Mouse (Mus musculus) myocyte (in vitro differentiated cells): ENCODE results near the gene Gab1. TPM values are rescaled to one million over a fixed set of nuclear protein-coding genes. Genes with fewer than 3 reads are reported as not detected.

Source experiments
- H3K27me3 ChIP-seq: one replicate; pipeline ENCODE4 v1.6.1; 2011; ENCODE audit not compliant: control insufficient read depth, insufficient read depth, insufficient read length
- H3K36me3 ChIP-seq: one replicate; pipeline ENCODE4 v1.6.1; 2011; ENCODE audit not compliant: control insufficient read depth, insufficient read depth
- H3K4me2 ChIP-seq: one replicate; pipeline ENCODE4 v1.6.1; 2011; ENCODE audit warnings: low read depth, control low read depth
- H3K4me3 ChIP-seq: one replicate; pipeline ENCODE4 v1.5.1; 2011; ENCODE audit warnings: mild to moderate bottlenecking, control low read depth, moderate library complexity
- H3K79me2 ChIP-seq: one replicate; pipeline ENCODE4 v1.6.1; 2011; ENCODE audit not compliant: control insufficient read depth, insufficient read depth
- H3ac ChIP-seq: one replicate; pipeline ENCODE4 v1.6.1; 2011; ENCODE audit not compliant: control insufficient read depth, insufficient read length
- CEBPB ChIP-seq: IDR thresholded peaks from 2 replicates; pipeline ENCODE4 v1.6.1; 2011; ENCODE audit warnings: mild to moderate bottlenecking, moderate library complexity; ENCODE audit not compliant: poor library complexity, insufficient read depth, severe bottlenecking
- E2F4 ChIP-seq: IDR thresholded peaks from one replicate; pipeline ENCODE4 v1.6.1; 2011; ENCODE audit warnings: mild to moderate bottlenecking, control low read depth, moderate library complexity; ENCODE audit not compliant: insufficient read depth
- MAX ChIP-seq: IDR thresholded peaks from one replicate; pipeline ENCODE4 v1.6.1; 2011; ENCODE audit warnings: low read depth, mild to moderate bottlenecking, control low read depth
- MYOD1 ChIP-seq, 3 experiments: IDR thresholded peaks; one replicate each; pipeline ENCODE4 v1.6.1; 2011; ENCODE audit warnings: control low read depth in 2 of 3, low read depth in 2 of 3, mild to moderate bottlenecking in 2 of 3, moderate library complexity in 1 of 3; ENCODE audit not compliant: insufficient read length in 2 of 3, control insufficient read depth in 1 of 3
- MYOG ChIP-seq, 3 experiments: IDR thresholded peaks; one replicate each; pipeline ENCODE4 v1.6.1; 2011; ENCODE audit warnings: control low read depth in 2 of 3, low read depth in 2 of 3, mild to moderate bottlenecking in 2 of 3; ENCODE audit not compliant: insufficient read length in 2 of 3, control insufficient read depth in 1 of 3, insufficient read depth in 1 of 3
- POLR2A ChIP-seq: IDR thresholded peaks from one replicate; pipeline ENCODE4 v1.6.1; 2011; ENCODE audit warnings: low read depth, mild to moderate bottlenecking, control low read depth, moderate library complexity; ENCODE audit not compliant: insufficient read length
- POLR2AphosphoS2 ChIP-seq: IDR thresholded peaks from one replicate; pipeline ENCODE4 v1.6.1; 2011; ENCODE audit warnings: low read depth, control low read depth; ENCODE audit not compliant: insufficient read length
- REST ChIP-seq: IDR thresholded peaks from one replicate; pipeline ENCODE4 v1.6.1; 2011; ENCODE audit warnings: mild to moderate bottlenecking, control low read depth, moderate library complexity; ENCODE audit not compliant: insufficient read depth, insufficient read length
- SRF ChIP-seq: IDR thresholded peaks from one replicate; pipeline ENCODE4 v1.6.1; 2011; ENCODE audit warnings: low read depth; ENCODE audit not compliant: control insufficient read depth, insufficient read length
- TCF12 ChIP-seq: IDR thresholded peaks from one replicate; pipeline ENCODE4 v1.6.1; 2011; ENCODE audit warnings: mild to moderate bottlenecking, control low read depth; ENCODE audit not compliant: poor library complexity, insufficient read depth, severe bottlenecking
- TCF3 ChIP-seq: IDR thresholded peaks from one replicate; pipeline ENCODE4 v1.6.1; 2011; ENCODE audit warnings: low read depth, control low read depth; ENCODE audit not compliant: insufficient read length
- USF1 ChIP-seq: IDR thresholded peaks from one replicate; pipeline ENCODE4 v1.6.1; 2011; ENCODE audit warnings: low read depth, mild to moderate bottlenecking, control low read depth, moderate library complexity
- polyA plus RNA-seq: library from polyadenylated mRNA; unstranded; fragments of >200 nt; fragmentation: generic; extraction: Trizol; gene quantifications from one replicate; pipeline ENCODE4 v1.2.1, GENCODE M21; 2012; ENCODE audit warnings: missing spikeins

Gab1 gene
- polyA plus RNA-seq, 1 experiment: 3.4 TPM

DNA sequence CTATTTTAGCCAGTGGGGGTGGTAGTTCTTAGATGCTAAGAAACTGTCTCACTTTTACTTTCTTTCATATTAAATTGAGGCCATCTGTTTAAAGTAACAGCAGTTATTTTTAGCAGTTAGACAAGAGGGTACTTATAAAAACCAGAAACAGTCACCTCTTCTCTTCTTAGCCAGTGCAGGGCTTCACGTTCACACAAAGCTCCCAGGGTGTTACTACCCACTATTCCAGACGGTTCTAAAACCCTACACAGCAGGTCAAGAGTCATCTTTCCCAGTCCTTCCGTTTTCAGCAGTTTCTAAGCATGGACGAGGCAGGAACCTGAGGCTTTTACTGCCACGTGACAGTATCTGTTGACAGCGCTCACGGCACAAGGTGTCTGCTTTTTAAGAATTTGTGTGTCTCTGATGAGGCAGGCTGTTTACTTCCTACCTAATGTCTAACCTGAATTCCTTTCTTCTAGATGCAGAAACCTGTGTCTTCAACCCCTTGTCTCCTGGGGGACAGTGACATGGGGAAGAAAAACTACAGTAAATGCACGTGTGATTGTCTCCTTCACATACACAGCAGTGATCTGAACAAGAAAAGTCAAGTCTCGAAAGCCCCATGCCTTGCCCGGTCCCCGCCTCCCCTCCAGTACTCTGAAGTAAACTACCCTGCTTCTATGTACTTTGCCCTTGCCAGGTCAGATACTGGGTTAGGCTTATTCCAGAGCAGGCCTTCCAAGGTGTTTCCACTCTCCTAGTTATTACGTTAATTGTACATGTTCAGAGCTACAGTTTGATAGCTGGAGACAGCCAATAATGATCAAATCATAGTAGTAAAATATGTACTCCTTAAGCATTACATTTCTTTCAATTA, 58.7 kb downstream of the Gab1 start:
- Histone ChIP-seq H3K36me3 (no peaks in the 10 kb centered on the region), H3K4me3 (no peak overlapping the region), H3ac (no peak overlapping the region), H3K4me2 (no peak overlapping the region), H3K27me3 (no peaks in the 10 kb centered on the region), H3K79me2 (no peaks in the 10 kb centered on the region)
- TF ChIP-seq REST (no peak), MAX (no peak), TCF3 (no peak), POLR2AphosphoS2 (no peak), MYOD1 (IDR thresholded peaks at IDR 0.05; ENCODE audit: control insufficient read depth in 1 of 3, insufficient read length in 2 of 3, low read depth in 2 of 3) (no peak), E2F4 (no peak), USF1 (no peak), MYOG (IDR thresholded peaks at IDR 0.05; ENCODE audit: control insufficient read depth in 1 of 3, insufficient read depth in 1 of 3, insufficient read length in 2 of 3, low read depth in 2 of 3) (no peak), TCF12 (no peak), CEBPB (no peak), POLR2A (no peak), SRF (no peak)

DNA sequence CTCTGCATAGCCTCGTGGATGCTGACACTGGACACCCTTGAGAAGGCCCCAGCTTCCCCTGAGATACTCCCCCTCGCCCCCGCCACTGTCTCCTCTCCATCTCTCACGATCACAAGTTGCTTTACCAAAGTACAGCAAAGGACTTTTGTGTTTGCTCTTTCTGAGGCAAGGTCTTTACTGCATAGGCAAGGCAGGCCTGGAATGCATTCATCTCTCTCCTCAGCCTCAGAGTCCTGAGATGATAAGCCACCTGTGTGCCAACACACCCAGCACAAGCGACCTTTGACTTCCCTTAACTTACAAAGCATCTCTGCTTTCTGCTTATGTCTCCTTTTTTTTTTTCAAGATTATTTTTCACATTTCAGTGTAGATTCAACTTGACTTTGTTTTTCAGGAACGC, 61.3 kb downstream of the Gab1 start:
- Histone ChIP-seq H3K27me3 (no peaks in the 10 kb centered on the region), H3K36me3 (no peaks in the 10 kb centered on the region), H3K79me2 (no peaks in the 10 kb centered on the region), H3K4me2 (no peak overlapping the region), H3ac (no peak overlapping the region), H3K4me3 (no peak overlapping the region)
- no peak for TF ChIP-seq POLR2AphosphoS2
- TF ChIP-seq TCF12: no peak
- TF ChIP-seq MYOG (IDR thresholded peaks at IDR 0.05; ENCODE audit: control insufficient read depth in 1 of 3, insufficient read depth in 1 of 3, insufficient read length in 2 of 3, low read depth in 2 of 3): no peak
- TF ChIP-seq E2F4: no peak
- TF ChIP-seq TCF3: no peak
- TF ChIP-seq MAX: no peak
- no peak for TF ChIP-seq SRF
- no peak for TF ChIP-seq REST
- no peak for TF ChIP-seq USF1

DNA sequence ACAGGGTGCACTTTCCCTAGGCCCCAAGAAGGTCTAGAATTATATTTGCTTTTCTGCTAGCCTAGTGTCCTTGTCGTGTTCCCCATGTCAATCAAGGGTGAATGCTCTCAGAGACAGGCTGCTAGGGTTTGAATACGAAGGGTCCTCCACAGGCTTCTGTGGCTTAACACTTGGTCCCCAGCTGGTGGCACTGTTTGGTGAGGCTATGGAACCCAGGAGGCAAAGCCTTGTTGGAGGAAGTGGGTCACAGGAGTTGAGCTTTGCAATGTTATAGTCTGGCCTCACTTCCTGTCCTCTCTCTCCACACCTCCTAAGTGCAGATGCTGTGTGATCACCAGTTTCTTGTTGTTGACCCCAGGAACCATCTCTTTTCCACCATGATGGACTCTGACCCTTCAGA, 63.3 kb downstream of the Gab1 start:
- TF ChIP-seq POLR2A (no peak), TCF12 (no peak), MYOG (IDR thresholded peaks at IDR 0.05; ENCODE audit: control insufficient read depth in 1 of 3, insufficient read depth in 1 of 3, insufficient read length in 2 of 3, low read depth in 2 of 3) (no peak), REST (no peak), TCF3 (no peak), USF1 (no peak), POLR2AphosphoS2 (no peak), MYOD1 (IDR thresholded peaks at IDR 0.05; ENCODE audit: control insufficient read depth in 1 of 3, insufficient read length in 2 of 3, low read depth in 2 of 3) (no peak), CEBPB (no peak), SRF (no peak), E2F4 (no peak), MAX (no peak)
- H3K4me3 ChIP-seq: no peak overlapping the region
- H3K4me2 ChIP-seq: no peak overlapping the region
- no peaks in the 10 kb centered on the region for H3K36me3 ChIP-seq
- no peaks in the 10 kb centered on the region for H3K27me3 ChIP-seq
- no peak overlapping the region for H3ac ChIP-seq
- H3K79me2 ChIP-seq: peaks cover 5% of the 10 kb centered on the region

DNA sequence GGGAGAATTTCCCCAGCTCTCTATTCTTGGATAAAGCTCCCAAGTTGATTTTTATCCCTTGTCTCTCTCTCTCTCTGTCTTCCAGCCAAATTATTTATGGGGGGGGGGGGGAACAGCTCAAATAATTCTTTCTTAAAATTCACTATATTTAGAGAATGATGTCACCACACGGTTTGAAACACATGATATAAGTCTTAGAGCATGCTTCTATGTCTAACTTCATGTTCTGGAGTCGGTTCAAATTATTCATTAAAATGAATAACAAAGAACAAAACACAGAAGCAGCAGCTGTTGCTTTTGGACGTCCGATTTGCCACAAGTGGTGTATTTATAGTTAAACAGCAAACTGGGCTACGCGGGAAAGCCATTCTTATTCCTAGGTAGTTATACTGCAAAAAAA, 65.1 kb downstream of the Gab1 start:
- Histone ChIP-seq H3K4me2 (peak overlapping the region; percentile 60), H3K4me3 (no peak overlapping the region), H3K36me3 (no peaks in the 10 kb centered on the region), H3K27me3 (no peaks in the 10 kb centered on the region), H3K79me2 (peaks cover 5% of the 10 kb centered on the region), H3ac (no peak overlapping the region)
- TF ChIP-seq MYOD1 (IDR thresholded peaks at IDR 0.05; ENCODE audit: control insufficient read depth in 1 of 3, insufficient read length in 2 of 3, low read depth in 2 of 3) (peak in 1 of 3 experiments; percentile 6), MYOG (IDR thresholded peaks at IDR 0.05; ENCODE audit: control insufficient read depth in 1 of 3, insufficient read depth in 1 of 3, insufficient read length in 2 of 3, low read depth in 2 of 3) (peak in 1 of 3 experiments; percentile 69), CEBPB (no peak)

DNA sequence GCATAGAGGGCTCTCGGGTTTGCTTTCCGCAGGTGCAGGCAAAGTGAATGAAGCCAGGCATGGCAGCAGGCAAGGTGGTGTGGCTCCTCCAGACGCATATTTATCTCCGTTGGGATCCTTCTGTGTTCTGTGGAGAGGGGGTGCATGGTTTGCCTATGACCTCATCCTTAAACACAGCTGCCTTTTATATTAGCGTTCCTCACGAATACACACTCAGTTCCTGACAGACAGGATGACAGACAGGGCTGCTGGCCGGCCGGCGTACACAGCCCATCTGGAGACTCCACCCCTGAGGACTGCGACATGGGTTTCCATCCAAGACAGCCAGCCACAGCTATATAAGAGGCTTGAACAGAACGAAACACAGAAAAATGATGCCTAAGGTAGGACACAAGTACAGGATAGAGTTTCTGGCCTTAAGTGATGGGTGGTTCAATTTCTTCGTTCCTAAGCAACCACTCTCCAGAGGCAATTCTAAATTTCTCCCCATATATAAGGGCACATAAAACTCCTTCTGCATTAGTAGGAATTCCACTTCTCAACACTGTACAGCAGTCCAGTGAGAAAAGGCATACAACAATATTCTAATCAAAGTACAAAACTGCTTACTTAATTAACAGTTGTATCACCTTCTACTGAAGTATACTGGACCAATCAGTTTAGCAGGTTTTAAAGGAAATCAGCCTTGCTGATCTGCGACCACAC, 66.1 kb downstream of the Gab1 start:
- Histone ChIP-seq H3ac (no peak overlapping the region), H3K36me3 (no peaks in the 10 kb centered on the region), H3K4me2 (peak overlapping the region; percentile 35), H3K27me3 (no peaks in the 10 kb centered on the region), H3K4me3 (no peak overlapping the region), H3K79me2 (peaks cover 5% of the 10 kb centered on the region)
- TF ChIP-seq REST: no peak
- TF ChIP-seq CEBPB: no peak
- no peak for TF ChIP-seq POLR2A
- TF ChIP-seq TCF3: no peak
- TF ChIP-seq POLR2AphosphoS2: no peak
- TF ChIP-seq MYOG (IDR thresholded peaks at IDR 0.05; ENCODE audit: control insufficient read depth in 1 of 3, insufficient read depth in 1 of 3, insufficient read length in 2 of 3, low read depth in 2 of 3): peak in 1 of 3 experiments; percentile 13
- peak in 2 of 3 experiments; percentile 29 to 58 for TF ChIP-seq MYOD1 (IDR thresholded peaks at IDR 0.05; ENCODE audit: control insufficient read depth in 1 of 3, insufficient read length in 2 of 3, low read depth in 2 of 3)
- TF ChIP-seq E2F4: no peak
- TF ChIP-seq SRF: no peak
- no peak for TF ChIP-seq MAX
